Mouse (Mus musculus) lung, embryonic 16.5 days (tissue): ENCODE results near the gene B230118H07Rik. TPM values are rescaled to one million over a fixed set of nuclear protein-coding genes. Genes with fewer than 3 reads are reported as not detected.

Experiments
- ATAC-seq: fragments of 200-750 bp; cut with Nextera tagmentation; 2 replicates; pipeline ENCODE4 v1.8.0; 2017; ENCODE audit warnings: low read depth, mild to moderate bottlenecking, moderate library complexity
- H3K27ac ChIP-seq: fragments of 300-500 bp; sonication (generic); 2 replicates; pipeline ENCODE4 v1.5.1; 2014; ENCODE audit warnings: mild to moderate bottlenecking, control low read depth, low read length
- H3K27me3 ChIP-seq: fragments of 300-500 bp; sonication (generic); 2 replicates; pipeline ENCODE4 v1.6.1; 2014; ENCODE audit warnings: low read depth, low read length, mixed read lengths; ENCODE audit not compliant: control insufficient read depth, insufficient read depth
- H3K36me3 ChIP-seq: fragments of 300-500 bp; sonication (generic); 2 replicates; pipeline ENCODE4 v1.6.1; 2014; ENCODE audit warnings: low read length; ENCODE audit not compliant: control insufficient read depth, insufficient read depth
- H3K4me1 ChIP-seq: fragments of 300-500 bp; sonication (generic); replicated peaks from 2 replicates; pipeline ENCODE4 v1.6.1; 2014; ENCODE audit warnings: low read length, mixed read lengths; ENCODE audit not compliant: control insufficient read depth, insufficient read depth
- H3K4me2 ChIP-seq: fragments of 300-500 bp; sonication (generic); 2 replicates; pipeline ENCODE4 v1.6.1; 2014; ENCODE audit warnings: low read depth, low read length, control low read depth
- H3K4me3 ChIP-seq: fragments of 300-500 bp; sonication (generic); 2 replicates; pipeline ENCODE4 v1.5.1; 2014; ENCODE audit warnings: mild to moderate bottlenecking, low read length, control low read depth
- H3K9ac ChIP-seq: fragments of 300-500 bp; sonication (generic); 2 replicates; pipeline ENCODE4 v1.6.1; 2014; ENCODE audit warnings: low read length, control low read depth
- H3K9me3 ChIP-seq: fragments of 300-500 bp; sonication (generic); 2 replicates; pipeline ENCODE4 v1.6.1; 2016; ENCODE audit warnings: low read length; ENCODE audit not compliant: control insufficient read depth
- WGBS: fragments of 180-500 bp; shearing (Covaris S2); extraction: QIAGEN DNeasy Blood & Tissue Kit; methylation state at CpG from one replicate; pipeline ENCODE4 v1.1.7; 2014; 5-methylcytosine and 5-hydroxymethylcytosine counted together
- polyA plus RNA-seq: library from polyadenylated mRNA; unstranded; fragments of >200 nt; fragmentation: Nextera tagmentation; extraction: Ambion mirVana; gene quantifications from 2 replicates; pipeline ENCODE4 v1.2.1, GENCODE M21; 2015

B230118H07Rik gene
- polyA plus RNA-seq: 58.4 and 58.6 TPM in 2 replicates

- H3K4me2 ChIP-seq: no peak within 1 kb of the TSS
- H3K4me1 ChIP-seq: no peaks in the 10 kb centered on the region
- no peak within 1 kb of the TSS for H3K27ac ChIP-seq
- H3K36me3 ChIP-seq: no peaks in the 10 kb centered on the region
- H3K4me3 ChIP-seq: no peak within 1 kb of the TSS
- no peaks in the 10 kb centered on the region; the same call in 1 of the 2 replicates for H3K27me3 ChIP-seq
- no peak within 1 kb of the TSS for H3K9ac ChIP-seq
- no peaks in the 10 kb centered on the region for H3K9me3 ChIP-seq
- 32% methylated on average over 8 of the region's 8 CpGs for WGBS
- ATAC-seq: no peak
These were observed at the start of gene B230118H07Rik, which contains the start of gene Rag1 for GRCm38 (mm10) chr2:101649114-101649671. TSS of gene B230118H07Rik (minus strand) at chr2:101649532. TSS of gene Rag1 (minus strand) at chr2:101649501.

- WGBS: 91% methylated on average over 7 of the region's 7 CpGs
- peaks cover 24% of the 10 kb centered on the region for H3K36me3 ChIP-seq
These were observed 46.3 kb upstream of the B230118H07Rik start for GRCm38 (mm10) chr2:101695584-101695983.

GRCm38 (mm10) chr2:101693577-101694215 is 44.4 kb upstream of the B230118H07Rik start:
- Histone ChIP-seq H3K9me3 (no peaks in the 10 kb centered on the region), H3K36me3 (peaks cover 27% of the 10 kb centered on the region), H3K4me3 (no peak overlapping the region), H3K27me3 (no peaks in the 10 kb centered on the region), H3K4me1 (no peaks in the 10 kb centered on the region), H3K9ac (no peak overlapping the region), H3K27ac (no peak overlapping the region), H3K4me2 (no peak overlapping the region)
- no peak for ATAC-seq
- 47% methylated on average over 5 of the region's 5 CpGs for WGBS

More at GRCm38 (mm10) chr2:101695584-101695983, 46.3 kb upstream of the B230118H07Rik start:
- H3K27ac ChIP-seq: no peak overlapping the region
- H3K9ac ChIP-seq: no peak overlapping the region
- no peaks in the 10 kb centered on the region for H3K9me3 ChIP-seq
- no peak overlapping the region for H3K4me2 ChIP-seq
- H3K27me3 ChIP-seq: no peaks in the 10 kb centered on the region
- H3K4me1 ChIP-seq: no peaks in the 10 kb centered on the region
- ATAC-seq: no peak
- H3K4me3 ChIP-seq: no peak overlapping the region

- no peaks in the 10 kb centered on the region for H3K27me3 ChIP-seq
- H3K9ac ChIP-seq: no peak overlapping the region
- no peak overlapping the region for H3K4me3 ChIP-seq
- H3K9me3 ChIP-seq: no peaks in the 10 kb centered on the region
- ATAC-seq: no peak
- H3K36me3 ChIP-seq: peaks cover 27% of the 10 kb centered on the region
- no peak overlapping the region for H3K27ac ChIP-seq
- H3K4me1 ChIP-seq: no peaks in the 10 kb centered on the region
- 58% methylated on average over 4 of the region's 4 CpGs for WGBS
- H3K4me2 ChIP-seq: no peak overlapping the region
These were observed 43.7 kb upstream of the B230118H07Rik start for GRCm38 (mm10) chr2:101693043-101693442.

GRCm38 (mm10) chr2:101690252-101690827 is 41.0 kb upstream of the B230118H07Rik start:
- no peak for ATAC-seq
- peaks cover 33% of the 10 kb centered on the region for H3K36me3 ChIP-seq

GRCm38 (mm10) chr2:101688011-101688410 is 38.7 kb upstream of the B230118H07Rik start:
- Histone ChIP-seq H3K27ac (no peak overlapping the region), H3K4me1 (no peaks in the 10 kb centered on the region), H3K9me3 (no peaks in the 10 kb centered on the region), H3K27me3 (no peaks in the 10 kb centered on the region), H3K4me2 (no peak overlapping the region), H3K36me3 (peaks cover 30% of the 10 kb centered on the region), H3K9ac (no peak overlapping the region), H3K4me3 (no peak overlapping the region)
- WGBS: 91% methylated on average over 5 of the region's 5 CpGs
- no peak for ATAC-seq

More at GRCm38 (mm10) chr2:101690252-101690827, 41.0 kb upstream of the B230118H07Rik start:
- Histone ChIP-seq H3K4me1 (no peaks in the 10 kb centered on the region), H3K4me2 (no peak overlapping the region), H3K4me3 (no peak overlapping the region), H3K9ac (no peak overlapping the region), H3K27me3 (no peaks in the 10 kb centered on the region), H3K9me3 (no peaks in the 10 kb centered on the region), H3K27ac (no peak overlapping the region)
- WGBS: 85% methylated on average over 9 of the region's 9 CpGs

- WGBS: 82% methylated on average over 12 of the region's 12 CpGs
- H3K9me3 ChIP-seq: no peaks in the 10 kb centered on the region
- H3K27me3 ChIP-seq: no peaks in the 10 kb centered on the region
- H3K9ac ChIP-seq: no peak overlapping the region
- peaks cover 17% of the 10 kb centered on the region for H3K36me3 ChIP-seq
- peaks cover 1% of the 10 kb centered on the region for H3K4me1 ChIP-seq
- no peak overlapping the region for H3K4me2 ChIP-seq
- no peak overlapping the region for H3K4me3 ChIP-seq
- H3K27ac ChIP-seq: no peak overlapping the region
- ATAC-seq: no peak
These were observed 35.1 kb upstream of the B230118H07Rik start for GRCm38 (mm10) chr2:101684421-101684820.

GRCm38 (mm10) chr2:101679164-101679784 is 29.9 kb upstream of the B230118H07Rik start:
- no peaks in the 10 kb centered on the region for H3K36me3 ChIP-seq
- H3K4me2 ChIP-seq: peak overlapping the region; percentile 62
- no peaks in the 10 kb centered on the region; the same call in 1 of the 2 replicates for H3K27me3 ChIP-seq
- WGBS: 4% methylated on average over 15 of the region's 15 CpGs
- H3K4me3 ChIP-seq: peak overlapping the region; percentile 91
- no peaks in the 10 kb centered on the region for H3K9me3 ChIP-seq
- H3K27ac ChIP-seq: no peak overlapping the region
- H3K9ac ChIP-seq: peak overlapping the region; percentile 94
- ATAC-seq: no peak
- H3K4me1 ChIP-seq: peaks cover 6% of the 10 kb centered on the region
